Mouse (Mus musculus) liver, embryonic 12.5 days (tissue): ENCODE results near the gene Trmt11. TPM values are rescaled to one million over a fixed set of nuclear protein-coding genes. Genes with fewer than 3 reads are reported as not detected.

ENCODE experiments used
- ATAC-seq: fragments of 200-750 bp; cut with Nextera tagmentation; 2 replicates; pipeline ENCODE4 v1.8.0; 2017; ENCODE audit warnings: moderate number of reproducible peaks, mild to moderate bottlenecking, moderate library complexity
- H3K27ac ChIP-seq: fragments of 300-500 bp; sonication (generic); 2 replicates; pipeline ENCODE4 v1.5.1; 2016; ENCODE audit warnings: mild to moderate bottlenecking
- H3K27me3 ChIP-seq: fragments of 300-500 bp; sonication (generic); replicated peaks from 2 replicates; pipeline ENCODE4 v1.6.1; 2016; ENCODE audit warnings: mild to moderate bottlenecking, moderate library complexity
- H3K36me3 ChIP-seq: fragments of 300-500 bp; sonication (generic); 2 replicates; pipeline ENCODE4 v1.6.1; 2016; ENCODE audit warnings: mild to moderate bottlenecking, moderate library complexity
- H3K4me1 ChIP-seq: fragments of 300-500 bp; sonication (generic); 2 replicates; pipeline ENCODE4 v1.6.1; 2016
- H3K4me2 ChIP-seq: fragments of 300-500 bp; sonication (generic); 2 replicates; pipeline ENCODE4 v1.6.1; 2016; ENCODE audit warnings: mild to moderate bottlenecking, moderate library complexity
- H3K4me3 ChIP-seq: fragments of 300-500 bp; sonication (generic); 2 replicates; pipeline ENCODE4 v1.5.1; 2016; ENCODE audit warnings: mild to moderate bottlenecking, moderate library complexity
- H3K9ac ChIP-seq: fragments of 300-500 bp; sonication (generic); 2 replicates; pipeline ENCODE4 v1.6.1; 2016; ENCODE audit warnings: mild to moderate bottlenecking, moderate library complexity
- H3K9me3 ChIP-seq: fragments of 300-500 bp; sonication (generic); replicated peaks from 2 replicates; pipeline ENCODE4 v1.6.1; 2016; ENCODE audit warnings: mild to moderate bottlenecking, moderate library complexity
- WGBS: fragments of 180-500 bp; shearing (Covaris S2); methylation state at CpG from one replicate; pipeline ENCODE4 v1.1.7; 2016; ENCODE audit not compliant: insufficient replicate concordance; 5-methylcytosine and 5-hydroxymethylcytosine counted together
- polyA plus RNA-seq: library from polyadenylated mRNA; unstranded; fragments of >200 nt; fragmentation: Nextera tagmentation; extraction: Ambion mirVana; gene quantifications from 2 replicates; pipeline ENCODE4 v1.2.1, GENCODE M21; 2016

Trmt11 gene
- polyA plus RNA-seq, 1 experiment from 2014 or later = 25.3 TPM

DNA sequence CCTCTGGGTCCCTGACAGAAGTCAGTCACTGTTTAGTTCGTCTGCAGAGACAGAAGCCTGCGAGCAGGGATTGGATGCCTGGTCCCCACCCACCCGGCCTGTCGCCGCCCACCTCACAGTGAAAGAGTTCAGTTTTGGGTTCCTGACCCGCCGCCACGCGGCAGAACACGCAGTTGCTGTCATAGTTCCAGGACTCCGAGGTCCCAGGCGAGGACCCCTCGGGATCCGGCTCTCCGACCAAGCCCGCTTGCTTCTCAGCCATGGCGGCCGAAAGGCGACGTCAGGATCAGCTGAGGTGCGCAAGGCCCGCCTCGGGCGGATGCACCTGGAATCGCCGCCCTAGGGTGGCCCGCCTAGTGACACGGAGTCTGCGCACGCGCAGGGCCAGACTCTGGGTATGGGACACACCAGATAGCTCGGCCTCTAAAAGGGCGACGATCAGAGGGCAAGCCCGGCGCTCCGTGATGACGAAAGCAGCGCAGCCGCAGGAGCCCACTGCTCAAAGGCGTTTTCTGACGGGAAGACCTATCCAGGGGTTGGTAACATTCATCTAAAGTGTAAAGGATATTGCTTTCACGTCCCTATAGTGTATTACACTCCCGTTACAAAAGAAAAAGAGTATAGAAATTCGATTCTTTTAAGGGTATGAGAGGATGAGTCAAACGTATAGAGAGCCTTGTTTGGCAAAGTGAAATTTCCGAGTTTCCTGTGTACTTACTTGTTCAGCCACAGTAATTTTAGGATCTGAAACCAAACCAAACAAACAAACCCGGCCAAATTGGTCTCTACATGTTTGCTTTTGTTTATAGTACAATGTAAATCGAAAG is 17.8 kb upstream of the Trmt11 start:
- Histone ChIP-seq H3K4me1 (peaks cover 20% of the 10 kb centered on the region), H3K9me3 (no peaks in the 10 kb centered on the region), H3K36me3 (no peaks in the 10 kb centered on the region), H3K27ac (peak overlapping the region; percentile 98), H3K4me2 (peak overlapping the region; percentile 82), H3K4me3 (peak overlapping the region; percentile 80), H3K9ac (peak overlapping the region; percentile 80), H3K27me3 (peaks cover 7% of the 10 kb centered on the region; the same call in 1 of the 2 replicates)
- peak; percentile 100 for ATAC-seq
- 1% methylated on average over 49 of the region's 49 CpGs for WGBS

DNA sequence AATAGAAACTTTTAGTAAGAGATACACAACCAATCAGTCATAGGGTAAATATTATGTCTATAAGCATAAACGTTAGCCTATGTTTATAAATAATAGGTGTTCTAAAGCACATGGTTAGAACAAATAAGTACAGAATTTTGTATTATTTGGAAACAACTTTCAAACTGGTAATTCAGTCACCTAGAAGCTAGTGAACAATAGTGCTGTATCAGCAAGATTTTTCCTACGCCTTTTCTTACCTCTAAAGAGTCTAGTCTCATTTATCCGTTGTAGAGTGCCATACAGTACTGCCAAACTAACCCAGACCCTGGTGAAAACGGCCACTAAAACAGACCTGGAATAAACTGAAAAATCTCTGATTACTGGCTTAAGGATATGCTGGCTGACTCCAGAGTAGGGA is 12.5 kb upstream of the Trmt11 start:
- no peaks in the 10 kb centered on the region for H3K27me3 ChIP-seq
- H3K9ac ChIP-seq = no peak overlapping the region
- peaks cover 30% of the 10 kb centered on the region for H3K4me1 ChIP-seq
- H3K4me2 ChIP-seq = no peak overlapping the region
- 72% methylated on average over 4 of the region's 4 CpGs for WGBS
- H3K9me3 ChIP-seq = no peaks in the 10 kb centered on the region
- H3K36me3 ChIP-seq = peaks cover 10% of the 10 kb centered on the region; the same call in 1 of the 2 replicates
- H3K27ac ChIP-seq = no peak overlapping the region
- no peak for ATAC-seq
- H3K4me3 ChIP-seq = no peak overlapping the region

DNA sequence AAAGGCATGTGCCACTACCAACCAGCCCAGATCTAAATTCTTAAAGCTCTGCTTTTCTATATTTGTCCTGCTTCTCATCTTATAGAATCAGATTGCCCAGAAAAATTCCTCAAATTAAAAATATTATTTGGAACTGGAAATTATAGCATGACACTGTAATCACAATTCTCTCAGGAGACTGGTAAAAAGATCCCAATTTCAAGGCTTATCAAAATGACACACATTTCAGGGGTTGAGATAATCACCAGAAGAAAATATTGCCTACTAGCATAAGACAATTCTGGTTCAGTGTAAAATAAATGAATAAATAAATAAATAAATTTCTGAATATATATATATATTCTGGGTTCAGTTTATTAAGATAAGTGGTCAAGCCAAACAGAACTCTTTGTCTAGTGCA is 9.1 kb upstream of the Trmt11 start:
- Histone ChIP-seq H3K27me3 (no peaks in the 10 kb centered on the region), H3K4me1 (peaks cover 20% of the 10 kb centered on the region), H3K9me3 (no peaks in the 10 kb centered on the region), H3K36me3 (peaks cover 17% of the 10 kb centered on the region; the same call in 1 of the 2 replicates), H3K4me2 (no peak overlapping the region), H3K4me3 (no peak overlapping the region), H3K27ac (0 out of 2 replicates have a peak overlapping the region, but pooled peaks have one; percentile 45), H3K9ac (no peak overlapping the region)
- ATAC-seq = peak; percentile 73; the same call in 1 of the 2 replicates

DNA sequence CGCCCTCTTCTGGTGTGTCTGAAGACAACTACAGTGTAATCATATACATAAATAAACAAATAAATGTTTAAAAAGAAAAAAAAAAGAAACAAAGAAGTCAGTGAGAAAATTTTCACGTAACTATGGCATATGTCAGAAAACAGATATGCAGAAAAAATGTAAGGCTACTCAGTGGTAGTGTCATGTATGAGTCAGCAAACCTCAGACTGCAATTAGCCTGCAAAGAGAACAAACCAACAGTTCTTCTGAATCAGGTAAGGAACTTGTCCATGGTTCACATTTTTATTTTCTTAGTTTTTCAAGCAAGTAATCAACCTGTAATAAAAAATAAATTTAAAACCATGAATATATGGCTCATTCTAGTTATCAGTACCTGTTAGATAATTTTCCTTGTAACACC is 7.6 kb upstream of the Trmt11 start:
- Histone ChIP-seq H3K9me3 (no peaks in the 10 kb centered on the region), H3K4me3 (no peak overlapping the region), H3K27me3 (no peaks in the 10 kb centered on the region), H3K27ac (no peak overlapping the region), H3K4me2 (no peak overlapping the region), H3K4me1 (peaks cover 20% of the 10 kb centered on the region), H3K36me3 (peaks cover 17% of the 10 kb centered on the region; the same call in 1 of the 2 replicates), H3K9ac (no peak overlapping the region)
- ATAC-seq = no peak
- 58% methylated on average over 2 of the region's 2 CpGs for WGBS

DNA sequence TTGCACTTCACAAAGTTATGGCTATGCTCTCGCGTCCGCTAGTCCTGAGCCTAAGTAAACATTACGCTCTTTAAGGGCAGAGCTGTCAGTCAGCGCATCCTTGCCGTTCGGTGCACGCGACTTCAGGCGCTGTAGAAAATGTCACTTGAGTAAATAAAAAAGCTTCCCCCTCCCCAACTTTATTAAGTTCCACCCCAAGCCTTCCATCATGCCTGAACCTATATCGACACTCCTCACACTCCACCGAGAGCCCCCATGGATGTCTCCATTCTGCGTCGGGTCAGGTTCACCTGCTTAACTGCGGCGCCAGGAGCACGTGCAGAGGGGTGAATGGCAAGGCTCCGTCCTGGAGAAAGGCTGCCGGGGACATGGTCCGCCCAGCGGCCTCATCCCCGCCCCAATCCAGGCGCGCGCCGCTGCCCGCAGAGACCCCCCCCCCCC is 435 bp downstream of the Trmt11 start:
- 1% methylated on average over 21 of the region's 27 CpGs for WGBS
- Histone ChIP-seq H3K27me3 (no peaks in the 10 kb centered on the region), H3K9ac (peak overlapping the region; percentile 87), H3K36me3 (peaks cover 26% of the 10 kb centered on the region), H3K9me3 (no peaks in the 10 kb centered on the region), H3K4me3 (peak overlapping the region; percentile 84), H3K27ac (peak overlapping the region; percentile 87), H3K4me1 (peaks cover 27% of the 10 kb centered on the region), H3K4me2 (peak overlapping the region; percentile 73)
- peak; percentile 82 for ATAC-seq

DNA sequence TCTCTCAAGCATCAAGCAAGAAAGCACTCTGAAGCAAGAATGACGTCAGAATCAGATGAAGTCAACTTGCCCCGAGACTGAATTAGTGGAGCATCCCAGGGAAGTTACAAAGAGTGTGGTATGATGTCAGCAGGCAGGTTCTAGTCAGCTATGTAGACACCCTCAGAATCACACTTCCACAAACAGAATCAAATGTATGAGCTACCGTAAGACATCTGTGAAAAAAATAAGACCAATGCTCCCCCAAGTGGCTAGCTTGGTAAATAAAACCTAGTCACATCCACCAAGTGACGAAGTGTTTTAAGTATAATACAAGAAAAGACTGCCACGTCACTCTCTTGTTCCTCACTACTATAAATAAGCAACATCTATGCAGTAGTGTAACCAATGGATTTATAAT is 13.5 kb downstream of the Trmt11 start:
- Histone ChIP-seq H3K27ac (no peak overlapping the region), H3K4me3 (no peak overlapping the region), H3K27me3 (no peaks in the 10 kb centered on the region), H3K9ac (no peak overlapping the region), H3K4me1 (peaks cover 3% of the 10 kb centered on the region), H3K36me3 (peaks cover 81% of the 10 kb centered on the region), H3K4me2 (no peak overlapping the region), H3K9me3 (no peaks in the 10 kb centered on the region)
- 0 out of 2 replicates have a peak, but pooled peaks have one; percentile 44 for ATAC-seq
- 74% methylated on average over 5 of the region's 5 CpGs for WGBS

DNA sequence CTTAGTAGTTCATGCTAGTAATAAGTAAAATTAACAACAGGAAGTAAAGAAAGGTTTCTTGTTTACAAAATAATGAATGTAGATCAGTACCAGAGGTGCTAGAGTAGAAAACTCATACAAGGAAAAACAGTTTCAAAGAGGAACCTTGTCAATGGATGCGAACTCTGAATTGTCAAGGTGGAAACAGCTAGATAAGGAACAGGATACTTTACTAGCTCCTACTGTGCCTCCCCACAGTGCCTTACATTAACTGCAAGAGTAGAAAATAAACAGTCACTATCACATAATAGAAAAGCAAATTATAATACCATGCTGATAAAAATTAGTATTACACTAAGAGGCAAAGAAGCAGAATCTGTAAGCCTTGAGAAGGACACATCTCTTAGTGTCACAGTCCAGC is 14.9 kb downstream of the Trmt11 start:
- no peak overlapping the region for H3K4me2 ChIP-seq
- H3K9ac ChIP-seq = no peak overlapping the region
- no peaks in the 10 kb centered on the region for H3K27me3 ChIP-seq
- peaks cover 4% of the 10 kb centered on the region for H3K4me1 ChIP-seq
- 51% methylated on average over 1 of the region's 1 CpGs for WGBS
- H3K27ac ChIP-seq = no peak overlapping the region
- no peak overlapping the region for H3K4me3 ChIP-seq
- ATAC-seq = peak; percentile 58
- H3K9me3 ChIP-seq = no peaks in the 10 kb centered on the region
- peaks cover 74% of the 10 kb centered on the region for H3K36me3 ChIP-seq

DNA sequence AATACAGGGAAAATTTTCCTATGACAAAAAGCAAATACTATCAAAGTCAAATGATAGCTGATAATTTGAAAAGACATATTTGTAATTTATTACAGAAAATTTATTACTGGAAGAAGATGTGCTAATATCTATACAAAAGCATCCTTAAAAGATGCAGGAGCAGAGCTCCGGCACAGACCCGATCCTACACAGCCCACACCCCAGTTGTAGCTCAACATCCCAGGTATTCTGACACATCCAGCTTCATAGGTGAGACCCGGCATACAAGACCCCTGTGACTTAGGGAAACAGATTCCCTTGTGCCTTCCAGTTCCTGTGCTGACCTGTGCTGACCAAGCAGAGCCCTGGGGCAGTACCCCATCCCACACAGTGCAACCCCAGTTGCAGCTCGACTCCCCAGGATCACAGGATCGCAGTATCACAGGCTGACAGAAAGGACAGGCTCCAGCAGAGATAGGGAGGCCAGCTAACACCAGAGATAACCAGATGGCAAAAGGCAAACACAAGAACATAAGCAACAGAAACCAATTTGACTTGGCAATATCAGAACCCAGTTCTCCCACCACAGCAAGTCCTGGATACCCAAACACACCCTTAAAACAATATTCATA is 22.8 kb downstream of the Trmt11 start:
- Histone ChIP-seq H3K9me3 (no peaks in the 10 kb centered on the region), H3K27ac (no peak overlapping the region), H3K4me2 (peak overlapping the region; percentile 28; the same call in 1 of the 2 replicates), H3K4me1 (peaks cover 20% of the 10 kb centered on the region), H3K9ac (no peak overlapping the region), H3K27me3 (no peaks in the 10 kb centered on the region), H3K4me3 (no peak overlapping the region), H3K36me3 (peaks cover 31% of the 10 kb centered on the region)
- ATAC-seq = peak; percentile 100
- 66% methylated on average over 5 of the region's 5 CpGs for WGBS

DNA sequence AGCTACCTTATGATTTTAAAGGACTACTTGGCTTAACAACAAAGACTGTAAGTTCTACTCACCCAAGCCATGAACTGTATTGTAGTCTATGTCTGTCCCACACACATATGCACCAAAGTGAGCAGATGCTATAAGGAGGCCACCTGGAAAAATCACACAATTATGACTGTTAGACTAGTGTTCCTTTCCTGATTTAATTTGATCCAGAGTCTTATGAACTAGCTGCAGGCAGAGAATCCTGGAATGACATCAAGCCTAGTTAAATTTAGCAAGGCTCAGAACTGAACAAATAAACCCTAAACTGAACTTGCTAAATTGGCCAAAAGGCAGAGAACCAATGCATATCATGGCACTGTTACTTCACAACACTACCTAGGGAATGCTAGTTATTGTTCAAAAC is 34.2 kb downstream of the Trmt11 start:
- H3K4me1 ChIP-seq = no peaks in the 10 kb centered on the region
- no peak for ATAC-seq
- no peaks in the 10 kb centered on the region for H3K9me3 ChIP-seq
- H3K36me3 ChIP-seq = peaks cover 61% of the 10 kb centered on the region
- no peaks in the 10 kb centered on the region for H3K27me3 ChIP-seq
- no peak overlapping the region for H3K4me3 ChIP-seq
- H3K27ac ChIP-seq = no peak overlapping the region
- no peak overlapping the region for H3K4me2 ChIP-seq
- no peak overlapping the region for H3K9ac ChIP-seq

DNA sequence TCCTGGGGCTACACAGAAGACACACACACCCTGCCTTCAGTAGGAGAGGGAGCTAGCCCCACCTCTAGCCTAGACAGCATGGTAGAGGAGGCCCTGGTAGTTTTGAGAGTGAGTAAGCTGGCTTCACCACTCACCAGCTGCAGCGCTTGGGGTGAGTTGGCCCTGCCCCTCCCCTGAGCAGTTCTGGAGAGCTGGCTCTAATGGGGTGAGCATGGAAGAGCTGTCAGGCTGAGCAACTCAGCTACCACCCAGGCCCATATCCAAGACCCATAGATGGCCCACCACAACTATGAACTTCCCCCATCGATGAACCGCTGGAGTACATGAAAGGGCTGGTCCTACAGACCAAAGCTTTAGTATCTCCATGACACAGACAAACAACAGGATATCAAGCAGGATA is 35.9 kb downstream of the Trmt11 start:
- peak; percentile 15; the same call in 1 of the 2 replicates for ATAC-seq
- 63% methylated on average over 3 of the region's 3 CpGs for WGBS
- no peaks in the 10 kb centered on the region for H3K9me3 ChIP-seq

DNA sequence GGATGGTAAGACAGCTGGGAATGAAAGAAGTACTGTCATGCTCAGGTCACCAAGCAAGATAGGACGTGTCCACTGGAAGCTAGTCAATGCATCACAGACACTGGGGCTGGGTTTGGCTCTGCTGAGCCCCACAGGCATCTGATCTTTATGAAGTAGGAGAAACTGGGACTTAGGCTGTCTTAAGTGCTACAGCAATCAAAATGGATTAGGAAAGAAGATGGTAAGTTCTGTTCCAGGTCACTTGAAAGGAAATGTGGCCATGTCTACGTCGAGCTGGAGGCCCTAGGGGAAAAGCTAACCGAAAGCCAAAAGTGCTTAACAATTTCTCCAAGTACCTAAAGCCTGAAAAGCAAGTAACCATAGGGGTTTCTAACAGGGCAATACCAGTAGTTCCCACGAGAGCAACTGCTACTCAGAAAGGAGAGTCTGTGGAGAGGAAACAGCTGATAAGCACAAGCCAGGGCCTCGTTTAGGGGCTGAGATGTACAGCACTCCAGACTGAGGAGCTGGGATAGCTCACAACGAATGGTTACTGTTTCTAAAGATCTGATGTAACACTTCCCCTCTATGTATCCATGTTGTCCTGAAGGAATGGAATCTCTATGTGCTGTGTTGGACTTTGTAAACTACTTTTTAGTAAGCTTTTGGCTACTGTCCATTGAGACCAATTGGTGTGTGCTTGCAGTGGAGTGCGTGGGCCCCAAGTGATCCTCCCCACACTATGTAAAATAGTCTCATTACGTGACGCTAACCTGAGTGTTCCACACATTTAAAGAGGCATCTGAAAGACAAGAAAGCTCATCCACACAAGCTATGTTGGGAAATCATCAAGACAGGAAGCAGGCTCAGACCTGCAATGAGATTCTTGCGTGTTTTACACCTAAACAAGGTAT is 44.6 kb downstream of the Trmt11 start:
- H3K27ac ChIP-seq = peak overlapping the region; percentile 36
- H3K9ac ChIP-seq = peak overlapping the region; percentile 27
- no peaks in the 10 kb centered on the region for H3K9me3 ChIP-seq
- peak overlapping the region; percentile 31 for H3K4me2 ChIP-seq
- WGBS = 68% methylated on average over 11 of the region's 11 CpGs
- H3K36me3 ChIP-seq = peaks cover 61% of the 10 kb centered on the region
- H3K27me3 ChIP-seq = no peaks in the 10 kb centered on the region
- no peak overlapping the region for H3K4me3 ChIP-seq
- ATAC-seq = peak; percentile 97
- peaks cover 14% of the 10 kb centered on the region for H3K4me1 ChIP-seq

More for the DNA sequence above, 35.9 kb downstream of the Trmt11 start:
- H3K4me2 ChIP-seq = no peak overlapping the region
- H3K9ac ChIP-seq = no peak overlapping the region
- H3K36me3 ChIP-seq = peaks cover 75% of the 10 kb centered on the region
- no peaks in the 10 kb centered on the region for H3K4me1 ChIP-seq
- H3K27me3 ChIP-seq = no peaks in the 10 kb centered on the region
- no peak overlapping the region for H3K27ac ChIP-seq
- H3K4me3 ChIP-seq = no peak overlapping the region
